Mouse (Mus musculus): ENCODE results near the gene Adamts17.

The Adamts17 gene

GRCm38 (mm10) chr7:66839463-66840007 is at the start of gene Adamts17:
Gene Adamts17, plus strand, starts transcription at chr7:66839735.
- peak; percentile 96 for DNase-seq

- no peak for DNase-seq
Measured at GRCm38 (mm10) chr7:66789860-66790748, 49.4 kb upstream of the Adamts17 start.

- DNase-seq: no peak
Measured at GRCm38 (mm10) chr7:66791022-66791421, 48.5 kb upstream of the Adamts17 start.

- DNase-seq: no peak
Measured at GRCm38 (mm10) chr7:66796909-66797308, 42.6 kb upstream of the Adamts17 start.

GRCm38 (mm10) chr7:66797345-66797744 is 42.2 kb upstream of the Adamts17 start:
- DNase-seq: no peak

GRCm38 (mm10) chr7:66798826-66799225 is 40.7 kb upstream of the Adamts17 start:
- no peak for DNase-seq

GRCm38 (mm10) chr7:66800784-66801183 is 38.8 kb upstream of the Adamts17 start:
- DNase-seq: no peak

GRCm38 (mm10) chr7:66801785-66802184 is 37.8 kb upstream of the Adamts17 start:
- DNase-seq: no peak

- no peak for DNase-seq
Measured at GRCm38 (mm10) chr7:66803798-66804197, 35.7 kb upstream of the Adamts17 start.

- DNase-seq: no peak
Measured at GRCm38 (mm10) chr7:66806801-66807200, 32.7 kb upstream of the Adamts17 start.

- no peak for DNase-seq
Measured at GRCm38 (mm10) chr7:66810436-66810835, 29.1 kb upstream of the Adamts17 start.

GRCm38 (mm10) chr7:66811294-66811693 is 28.2 kb upstream of the Adamts17 start:
- DNase-seq: no peak

GRCm38 (mm10) chr7:66812289-66812688 is 27.2 kb upstream of the Adamts17 start:
- no peak for DNase-seq

GRCm38 (mm10) chr7:66812737-66813136 is 26.8 kb upstream of the Adamts17 start:
- DNase-seq: peak; percentile 57

GRCm38 (mm10) chr7:66813172-66813571 is 26.4 kb upstream of the Adamts17 start:
- no peak for DNase-seq

GRCm38 (mm10) chr7:66815526-66815925 is 24.0 kb upstream of the Adamts17 start:
- DNase-seq: no peak

- DNase-seq: no peak
Measured at GRCm38 (mm10) chr7:66820034-66820433, 19.5 kb upstream of the Adamts17 start.

- DNase-seq: no peak
Measured at GRCm38 (mm10) chr7:66830803-66831202, 8.7 kb upstream of the Adamts17 start.

- DNase-seq: no peak
Measured at GRCm38 (mm10) chr7:66831295-66831694, 8.2 kb upstream of the Adamts17 start.

GRCm38 (mm10) chr7:66840008-66840719 is 629 bp downstream of the Adamts17 start:
- DNase-seq: peak; percentile 52

GRCm38 (mm10) chr7:66841165-66841564 is 1.6 kb downstream of the Adamts17 start:
- DNase-seq: no peak

GRCm38 (mm10) chr7:66842021-66842420 is 2.5 kb downstream of the Adamts17 start:
- DNase-seq: peak; percentile 91

- DNase-seq: no peak
Measured at GRCm38 (mm10) chr7:66843846-66844245, 4.3 kb downstream of the Adamts17 start.

- DNase-seq: no peak
Measured at GRCm38 (mm10) chr7:66846582-66846981, 7.0 kb downstream of the Adamts17 start.
